Mouse (Mus musculus) myocyte (in vitro differentiated cells): Measurements from ENCODE around the gene Plcb3. TPM values are rescaled to one million over a fixed set of nuclear protein-coding genes. Genes with fewer than 3 reads are reported as not detected.

Experiments
- H3K27me3 ChIP-seq: one replicate; pipeline ENCODE4 v1.6.1; 2011; ENCODE audit not compliant: control insufficient read depth, insufficient read depth, insufficient read length
- H3K36me3 ChIP-seq: one replicate; pipeline ENCODE4 v1.6.1; 2011; ENCODE audit not compliant: control insufficient read depth, insufficient read depth
- H3K4me2 ChIP-seq: one replicate; pipeline ENCODE4 v1.6.1; 2011; ENCODE audit warnings: low read depth, control low read depth
- H3K4me3 ChIP-seq: one replicate; pipeline ENCODE4 v1.5.1; 2011; ENCODE audit warnings: mild to moderate bottlenecking, control low read depth, moderate library complexity
- H3K79me2 ChIP-seq: one replicate; pipeline ENCODE4 v1.6.1; 2011; ENCODE audit not compliant: control insufficient read depth, insufficient read depth
- H3ac ChIP-seq: one replicate; pipeline ENCODE4 v1.6.1; 2011; ENCODE audit not compliant: control insufficient read depth, insufficient read length
- CEBPB ChIP-seq: IDR thresholded peaks from 2 replicates; pipeline ENCODE4 v1.6.1; 2011; ENCODE audit warnings: mild to moderate bottlenecking, moderate library complexity; ENCODE audit not compliant: poor library complexity, insufficient read depth, severe bottlenecking
- E2F4 ChIP-seq: IDR thresholded peaks from one replicate; pipeline ENCODE4 v1.6.1; 2011; ENCODE audit warnings: mild to moderate bottlenecking, control low read depth, moderate library complexity; ENCODE audit not compliant: insufficient read depth
- MAX ChIP-seq: IDR thresholded peaks from one replicate; pipeline ENCODE4 v1.6.1; 2011; ENCODE audit warnings: low read depth, mild to moderate bottlenecking, control low read depth
- MYOD1 ChIP-seq, 3 experiments: IDR thresholded peaks; one replicate each; pipeline ENCODE4 v1.6.1; 2011; ENCODE audit warnings: control low read depth in 2 of 3, low read depth in 2 of 3, mild to moderate bottlenecking in 2 of 3, moderate library complexity in 1 of 3; ENCODE audit not compliant: insufficient read length in 2 of 3, control insufficient read depth in 1 of 3
- MYOG ChIP-seq, 3 experiments: IDR thresholded peaks; one replicate each; pipeline ENCODE4 v1.6.1; 2011; ENCODE audit warnings: control low read depth in 2 of 3, low read depth in 2 of 3, mild to moderate bottlenecking in 2 of 3; ENCODE audit not compliant: insufficient read length in 2 of 3, control insufficient read depth in 1 of 3, insufficient read depth in 1 of 3
- POLR2A ChIP-seq: IDR thresholded peaks from one replicate; pipeline ENCODE4 v1.6.1; 2011; ENCODE audit warnings: low read depth, mild to moderate bottlenecking, control low read depth, moderate library complexity; ENCODE audit not compliant: insufficient read length
- POLR2AphosphoS2 ChIP-seq: IDR thresholded peaks from one replicate; pipeline ENCODE4 v1.6.1; 2011; ENCODE audit warnings: low read depth, control low read depth; ENCODE audit not compliant: insufficient read length
- REST ChIP-seq: IDR thresholded peaks from one replicate; pipeline ENCODE4 v1.6.1; 2011; ENCODE audit warnings: mild to moderate bottlenecking, control low read depth, moderate library complexity; ENCODE audit not compliant: insufficient read depth, insufficient read length
- SRF ChIP-seq: IDR thresholded peaks from one replicate; pipeline ENCODE4 v1.6.1; 2011; ENCODE audit warnings: low read depth; ENCODE audit not compliant: control insufficient read depth, insufficient read length
- TCF12 ChIP-seq: IDR thresholded peaks from one replicate; pipeline ENCODE4 v1.6.1; 2011; ENCODE audit warnings: mild to moderate bottlenecking, control low read depth; ENCODE audit not compliant: poor library complexity, insufficient read depth, severe bottlenecking
- TCF3 ChIP-seq: IDR thresholded peaks from one replicate; pipeline ENCODE4 v1.6.1; 2011; ENCODE audit warnings: low read depth, control low read depth; ENCODE audit not compliant: insufficient read length
- USF1 ChIP-seq: IDR thresholded peaks from one replicate; pipeline ENCODE4 v1.6.1; 2011; ENCODE audit warnings: low read depth, mild to moderate bottlenecking, control low read depth, moderate library complexity
- polyA plus RNA-seq: library from polyadenylated mRNA; unstranded; fragments of >200 nt; fragmentation: generic; extraction: Trizol; gene quantifications from one replicate; pipeline ENCODE4 v1.2.1, GENCODE M21; 2012; ENCODE audit warnings: missing spikeins

Plcb3 gene
- polyA plus RNA-seq, 1 experiment, result 34.3 TPM

DNA sequence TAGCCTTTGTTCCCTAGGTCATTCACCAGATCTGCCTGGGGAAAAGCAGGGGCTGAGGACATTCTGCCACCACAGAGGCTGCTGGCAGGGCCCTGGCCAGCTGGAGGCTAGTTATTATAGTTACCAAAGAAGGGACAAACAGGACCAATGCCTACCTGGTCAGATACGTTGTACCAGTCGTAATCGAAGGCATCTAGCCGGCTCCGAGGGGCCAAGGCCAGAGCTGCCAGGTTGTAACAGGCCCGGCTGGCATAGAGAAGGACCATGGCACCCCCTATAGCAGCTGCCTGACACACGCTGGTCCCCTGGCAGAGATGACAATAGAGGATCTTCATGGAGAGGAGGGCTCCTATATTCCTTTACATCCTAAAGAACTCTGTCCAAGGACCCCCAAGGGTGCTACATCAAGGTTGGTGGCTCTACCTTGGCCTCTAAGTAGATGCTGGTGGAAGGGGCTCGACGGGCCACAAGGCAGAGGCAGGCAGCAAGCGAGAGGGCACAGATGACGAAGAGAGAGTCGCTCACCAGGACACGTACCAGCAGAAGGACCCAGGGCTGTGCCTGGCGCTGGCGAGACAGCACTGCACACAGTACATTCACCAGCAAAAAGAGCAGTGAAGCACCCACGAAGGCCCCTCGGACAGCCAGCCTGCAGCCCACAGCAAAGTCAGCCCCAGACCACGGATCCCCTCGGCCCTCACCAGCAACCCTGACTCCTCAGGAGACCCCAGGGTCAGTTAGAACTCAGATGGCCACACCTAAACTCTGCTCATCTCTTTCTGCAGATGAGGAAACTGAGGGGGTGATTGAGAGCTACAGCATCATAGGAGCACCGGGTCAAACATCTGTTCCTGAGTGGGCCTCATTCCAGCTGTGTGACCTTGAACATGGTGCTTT, 36.9 kb downstream of the Plcb3 start:
- H3K4me2 ChIP-seq, result peak overlapping the region; percentile 85
- no peak overlapping the region for H3K4me3 ChIP-seq
- TF ChIP-seq POLR2A (no peak), POLR2AphosphoS2 (peak; percentile 49), E2F4 (no peak)
- no peak overlapping the region for H3ac ChIP-seq
- H3K36me3 ChIP-seq, result no peaks in the 10 kb centered on the region
- H3K79me2 ChIP-seq, result peaks cover 14% of the 10 kb centered on the region
- peaks cover under 1% of the 10 kb centered on the region for H3K27me3 ChIP-seq

- TF ChIP-seq MYOG (IDR thresholded peaks at IDR 0.05; ENCODE audit: control insufficient read depth in 1 of 3, insufficient read depth in 1 of 3, insufficient read length in 2 of 3, low read depth in 2 of 3) (no peak), MAX (no peak), CEBPB (no peak), TCF12 (no peak), TCF3 (no peak), SRF (no peak), MYOD1 (IDR thresholded peaks at IDR 0.05; ENCODE audit: control insufficient read depth in 1 of 3, insufficient read length in 2 of 3, low read depth in 2 of 3) (no peak), POLR2A (no peak), POLR2AphosphoS2 (no peak), REST (no peak), USF1 (no peak), E2F4 (no peak)
- H3K36me3 ChIP-seq, result no peaks in the 10 kb centered on the region
- no peak overlapping the region for H3K4me2 ChIP-seq
- H3K4me3 ChIP-seq, result no peak overlapping the region
- peaks cover 12% of the 10 kb centered on the region for H3K27me3 ChIP-seq
- H3ac ChIP-seq, result no peak overlapping the region
- H3K79me2 ChIP-seq, result peaks cover 3% of the 10 kb centered on the region
Observed at GRCm38 (mm10) chr19:6937541-6938465, 38.5 kb downstream of the Plcb3 start.

DNA sequence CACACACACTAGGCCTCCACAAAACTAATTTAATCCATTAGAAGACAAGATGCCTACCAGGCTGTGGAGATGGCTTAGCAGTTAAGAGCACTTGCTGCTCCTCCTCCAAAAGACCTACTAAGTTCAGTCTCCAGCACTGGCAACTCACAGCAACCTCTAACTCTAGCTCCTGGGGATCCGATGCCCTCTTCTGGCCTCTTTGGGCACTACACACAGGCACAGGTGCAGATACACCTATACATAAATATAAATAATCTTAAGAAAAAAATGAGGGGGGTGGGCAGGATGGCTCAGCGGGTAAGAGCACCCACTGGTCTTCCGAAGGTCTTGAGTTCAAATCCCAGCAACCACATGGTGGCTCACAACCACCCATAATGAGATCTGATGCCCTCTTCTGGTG, 40.0 kb downstream of the Plcb3 start:
- H3K27me3 ChIP-seq, result peaks cover 12% of the 10 kb centered on the region

GRCm38 (mm10) chr19:6934195-6934977, 41.9 kb downstream of the Plcb3 start, which contains the start of gene Kcnk4:
Kcnk4 (minus strand) TSS chr19:6934515.
- Histone ChIP-seq H3K79me2 (no peaks in the 10 kb centered on the region), H3K27me3 (peaks cover 12% of the 10 kb centered on the region), H3K36me3 (no peaks in the 10 kb centered on the region), H3K4me3 (no peak within 1 kb of the TSS), H3ac (peak within 1 kb of the TSS; percentile 12), H3K4me2 (peak within 1 kb of the TSS; percentile 65)
- TF ChIP-seq SRF, result no peak
- no peak for TF ChIP-seq E2F4
- no peak for TF ChIP-seq POLR2A
- TF ChIP-seq MYOD1 (IDR thresholded peaks at IDR 0.05; ENCODE audit: control insufficient read depth in 1 of 3, insufficient read length in 2 of 3, low read depth in 2 of 3), result no peak
- no peak for TF ChIP-seq MYOG (IDR thresholded peaks at IDR 0.05; ENCODE audit: control insufficient read depth in 1 of 3, insufficient read depth in 1 of 3, insufficient read length in 2 of 3, low read depth in 2 of 3)
- TF ChIP-seq TCF3, result no peak
- TF ChIP-seq POLR2AphosphoS2, result no peak
- TF ChIP-seq MAX, result no peak
- TF ChIP-seq CEBPB, result no peak
- no peak for TF ChIP-seq TCF12
- no peak for TF ChIP-seq REST
- no peak for TF ChIP-seq USF1

More for the DNA sequence above, 40.0 kb downstream of the Plcb3 start:
- Histone ChIP-seq H3K36me3 (no peaks in the 10 kb centered on the region), H3ac (no peak overlapping the region), H3K4me3 (no peak overlapping the region), H3K79me2 (no peaks in the 10 kb centered on the region), H3K4me2 (no peak overlapping the region)
- TF ChIP-seq E2F4 (no peak), TCF3 (no peak), MYOD1 (IDR thresholded peaks at IDR 0.05; ENCODE audit: control insufficient read depth in 1 of 3, insufficient read length in 2 of 3, low read depth in 2 of 3) (no peak), CEBPB (no peak), POLR2AphosphoS2 (no peak), MAX (no peak), MYOG (IDR thresholded peaks at IDR 0.05; ENCODE audit: control insufficient read depth in 1 of 3, insufficient read depth in 1 of 3, insufficient read length in 2 of 3, low read depth in 2 of 3) (no peak), REST (no peak), POLR2A (no peak), SRF (no peak), TCF12 (no peak), USF1 (no peak)
